Comparison of ENCODE assay signal across 10 mouse cellular contexts in genomic region chr2:167544456-167544855, GRCm38 (mm10). TPM values are rescaled to one million over a fixed set of nuclear protein-coding genes. Genes with fewer than 3 reads are reported as not detected.
DNase-seq lines count a peak whose midpoint lies in the region; ATAC-seq and TF ChIP-seq lines count a peak whose summit lies in the region.
"Had no signal": no experiment of that assay in that cellular context is flagged by ENCODE, and none has a peak within 500 bp of the region (broad histone marks: within the 10 kb centered on the region; RNA-seq: fewer than 3 reads in every experiment).

No protein-coding gene starts in this region.

- no peak for ATAC-seq in liver, postnatal 0 days

- no peak overlapping the region for H3K9ac ChIP-seq in liver, postnatal 0 days (replicated peaks)

- H3K4me1 ChIP-seq in kidney, adult 2 months (ENCODE audit: control insufficient read depth, insufficient read depth, low read length) = 0 out of 2 replicates have a peak, but pooled peaks cover 2% of the 10 kb centered on the region
- H3K4me1 ChIP-seq in brown adipose tissue, adult 24 weeks (ENCODE audit: control insufficient read depth, insufficient read depth, insufficient read length, low read length) = peaks cover 23% of the 10 kb centered on the region
- H3K4me1 ChIP-seq in liver, postnatal 0 days (ENCODE audit: insufficient read depth) = 0 out of 2 replicates have a peak, but pooled peaks cover 3% of the 10 kb centered on the region

- no peak for TF ChIP-seq CTCF in kidney, adult 2 months (conservative IDR thresholded peaks at IDR 0.05; ENCODE audit: insufficient read depth, insufficient read length, low read depth, low read length)
- TF ChIP-seq CTCF in liver, postnatal 0 days (IDR thresholded peaks at IDR 0.05; ENCODE audit: low read depth) = no peak

- H3K27ac ChIP-seq in kidney, adult 2 months (ENCODE audit: insufficient read depth, low read depth, low read length) = peak overlapping the region; percentile 83; the same call in 1 of the 2 replicates
- peak overlapping the region; percentile 76 for H3K27ac ChIP-seq in brown adipose tissue, adult 24 weeks (replicated peaks; ENCODE audit: low read depth, low read length)
- H3K27ac ChIP-seq in liver, postnatal 0 days (ENCODE audit: low read depth) = peak overlapping the region; percentile 72; the same call in 1 of the 2 replicates

- H3K27me3 ChIP-seq in kidney, adult 2 months (replicated peaks; ENCODE audit: control insufficient read depth, insufficient read depth, low read length) = no peaks in the 10 kb centered on the region
- H3K27me3 ChIP-seq in liver, postnatal 0 days (ENCODE audit: insufficient read depth, low read length) = no peaks in the 10 kb centered on the region

- TF ChIP-seq POLR2A in kidney, adult 2 months (IDR thresholded peaks at IDR 0.05; ENCODE audit: low read depth, low read length) = no peak

- H3K4me3 ChIP-seq in kidney, adult 2 months (ENCODE audit: insufficient read depth, low read depth, low read length) = no peak overlapping the region
- H3K4me3 ChIP-seq in brown adipose tissue, adult 24 weeks (ENCODE audit: insufficient read depth, low read depth, low read length) = no peak overlapping the region
- no peak overlapping the region for H3K4me3 ChIP-seq in liver, postnatal 0 days (ENCODE audit: low read depth, low read length)

- no peak for DNase-seq in kidney, adult 2 months
- no peak for DNase-seq in kidney, adult 8-10 months
- DNase-seq in heart, postnatal 4 days = peak; percentile 52
- no peak for DNase-seq in liver, postnatal 0 days
- no peak for DNase-seq in embryo, embryonic 10 days (ENCODE audit: low spot score)
- no peak for DNase-seq in embryo, embryonic 10.5 days (ENCODE audit: low spot score)
- no peak for DNase-seq in Muller cell, postnatal 12 days (ENCODE audit: inconsistent ontology term)
- DNase-seq: adrenal gland, postnatal 36 days had no signal

- no peaks in the 10 kb centered on the region for H3K9me3 ChIP-seq in liver, postnatal 0 days (ENCODE audit: low read length)

- TF ChIP-seq EP300 in liver, postnatal 0 days (IDR thresholded peaks at IDR 0.05; ENCODE audit: low read depth) = no peak

- H3K4me2 ChIP-seq in liver, postnatal 0 days (ENCODE audit: low read depth, low read length) = no peak overlapping the region

- H3K36me3 ChIP-seq in kidney, adult 2 months (ENCODE audit: control insufficient read depth, insufficient read depth, low read length) = no peaks in the 10 kb centered on the region
- no peaks in the 10 kb centered on the region for H3K36me3 ChIP-seq in liver, postnatal 0 days (replicated peaks; ENCODE audit: insufficient read depth, low read length)

- 76% methylated on average over 5 of the region's 5 CpGs for WGBS in kidney, adult 2 months
- WGBS in liver, postnatal 0 days (ENCODE audit: insufficient replicate concordance) = 68% methylated on average over 5 of the region's 5 CpGs

RNA-seq across cellular contexts. Expression of gene Snai1, which starts 6.5 kb away (rescaled TPM):
- 10.4 and 13.2 TPM in 2 replicates for polyA plus RNA-seq in kidney, adult 2 months (2012; rRNA removed)
- polyA plus RNA-seq in brown adipose tissue, adult 24 weeks (2012; ENCODE audit: insufficient read depth, insufficient read length, missing spikeins) = 1.6 TPM in 1 of 2 replicates, not detected in the other
- 1 to 10 TPM; 4.3 to 5.0 TPM for total RNA-seq in heart, postnatal 4 days (2021)
- polyA plus RNA-seq in liver, postnatal 0 days (2015; fragmentation: Nextera tagmentation; extraction: Ambion mirVana) = 1.6 and 2.3 TPM in 2 replicates
- total RNA-seq: hematopoietic stem cell, adult 5-6 weeks had no signal

RNA-seq across cellular contexts. Expression of gene Spata2, which starts 51.8 kb away (rescaled TPM):
- 26.5 and 31.5 TPM in 2 replicates for polyA plus RNA-seq in kidney, adult 2 months (2012; rRNA removed)
- polyA plus RNA-seq in brown adipose tissue, adult 24 weeks (2012; ENCODE audit: insufficient read depth, insufficient read length, missing spikeins) = 10.3 and 11.5 TPM in 2 replicates
- 10 to 100 TPM; 25.1 to 27.5 TPM for total RNA-seq in heart, postnatal 4 days (2021)
- 4.7 and 4.9 TPM in 2 replicates for polyA plus RNA-seq in liver, postnatal 0 days (2015; fragmentation: Nextera tagmentation; extraction: Ambion mirVana)

RNA-seq across cellular contexts. Expression of gene Rnf114, which starts 52.0 kb away (rescaled TPM):
- polyA plus RNA-seq in kidney, adult 2 months (2012; rRNA removed) = 97.9 and 98.2 TPM in 2 replicates
- polyA plus RNA-seq in brown adipose tissue, adult 24 weeks (2012; ENCODE audit: insufficient read depth, insufficient read length, missing spikeins) = 22.7 and 24.2 TPM in 2 replicates
- total RNA-seq in heart, postnatal 4 days (2021) = 10 to 100 TPM; 39.3 to 39.4 TPM
- polyA plus RNA-seq in liver, postnatal 0 days (2015; fragmentation: Nextera tagmentation; extraction: Ambion mirVana) = 39.5 and 44.0 TPM in 2 replicates
